Mouse (Mus musculus): ENCODE measurements around the gene Sgip1. TPM values are rescaled to one million over a fixed set of nuclear protein-coding genes. Genes with fewer than 3 reads are reported as not detected.

Sgip1 gene
- polyA plus RNA-seq, 1 experiment from 2014 or later, result 68.6 TPM

DNA sequence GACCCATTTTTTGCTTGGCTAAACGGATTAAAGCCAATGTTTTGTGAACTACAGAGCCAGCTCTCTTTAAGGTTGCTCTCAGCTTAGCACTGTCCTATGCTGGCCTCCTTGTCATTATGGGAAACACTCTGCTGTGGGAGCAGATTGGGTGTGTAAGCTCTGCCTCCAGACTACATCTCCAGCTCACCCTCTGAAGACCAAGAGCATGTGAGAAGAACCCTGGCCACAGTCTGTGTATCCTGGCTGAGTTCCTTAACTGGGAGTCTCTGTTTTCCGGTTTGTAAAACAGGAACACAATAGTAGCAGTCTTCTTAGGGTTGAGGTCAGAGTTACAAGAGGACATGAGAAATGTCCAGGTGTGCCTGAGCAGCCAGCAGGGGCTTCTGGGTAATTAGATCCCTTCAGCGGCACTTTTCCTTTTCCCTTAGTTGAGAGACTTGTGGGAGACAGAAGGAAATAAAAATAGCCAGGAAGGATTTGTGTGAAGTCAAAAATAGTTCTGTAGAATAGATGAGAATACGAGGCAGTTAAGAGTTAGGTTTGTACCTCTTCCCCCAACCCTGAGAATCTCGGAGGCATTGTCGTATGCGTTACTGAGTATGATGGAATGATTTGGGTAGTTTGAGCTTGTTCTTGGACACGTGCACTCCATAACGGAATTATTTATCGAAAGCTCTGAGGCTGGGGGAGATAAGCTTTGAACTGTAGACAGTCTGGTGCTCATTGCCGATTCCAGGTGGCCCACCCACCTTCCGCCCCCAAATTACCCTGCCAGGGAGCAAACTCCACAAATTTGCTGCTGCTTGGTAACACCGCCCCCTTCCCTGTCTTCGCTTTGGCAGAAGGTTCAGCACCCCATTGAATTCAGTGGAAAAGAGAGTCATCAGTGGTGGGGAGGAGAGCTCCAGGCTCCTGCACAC is 146.9 kb downstream of the Sgip1 start:
- WGBS, result 88% methylated on average over 14 of the region's 14 CpGs
- no peak overlapping the region for H3K9ac ChIP-seq
- H3K4me1 ChIP-seq (replicated peaks), result no peaks in the 10 kb centered on the region
- no peak overlapping the region for H3K4me3 ChIP-seq
- peaks cover 19% of the 10 kb centered on the region for H3K36me3 ChIP-seq
- no peaks in the 10 kb centered on the region for H3K9me3 ChIP-seq
- H3K27ac ChIP-seq, result no peak overlapping the region
- no peak for ATAC-seq (ENCODE audit: low FRiP score)
- H3K4me2 ChIP-seq, result no peak overlapping the region
- H3K27me3 ChIP-seq, result no peaks in the 10 kb centered on the region

DNA sequence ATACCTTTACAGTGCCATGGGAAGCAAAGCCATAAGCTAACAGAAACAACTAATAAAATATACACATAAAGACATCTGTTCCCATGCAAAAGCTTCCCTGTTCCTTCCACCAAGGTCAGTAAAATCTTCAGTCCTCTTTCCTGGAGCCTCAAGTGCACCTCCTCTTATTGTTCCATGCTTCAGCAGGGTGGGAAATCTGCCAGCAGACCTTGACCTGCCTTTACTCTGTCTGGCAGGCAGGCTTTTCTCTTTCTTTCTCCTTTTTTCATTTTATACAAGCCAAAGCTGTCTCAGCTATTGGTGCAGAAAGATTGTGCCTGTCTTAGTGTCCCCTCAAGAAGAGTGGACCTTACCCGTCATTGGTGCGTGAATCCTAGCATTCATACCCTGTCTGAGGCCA is 154.8 kb downstream of the Sgip1 start:
- Histone ChIP-seq H3K9ac (no peak overlapping the region), H3K4me3 (no peak overlapping the region), H3K9me3 (peaks cover 6% of the 10 kb centered on the region; the same call in 1 of the 2 replicates), H3K4me2 (no peak overlapping the region), H3K27me3 (no peaks in the 10 kb centered on the region), H3K4me1 (replicated peaks) (no peaks in the 10 kb centered on the region), H3K27ac (no peak overlapping the region), H3K36me3 (peaks cover 47% of the 10 kb centered on the region)
- ATAC-seq (ENCODE audit: low FRiP score), result no peak
- WGBS, result 98% methylated on average over 2 of the region's 2 CpGs

DNA sequence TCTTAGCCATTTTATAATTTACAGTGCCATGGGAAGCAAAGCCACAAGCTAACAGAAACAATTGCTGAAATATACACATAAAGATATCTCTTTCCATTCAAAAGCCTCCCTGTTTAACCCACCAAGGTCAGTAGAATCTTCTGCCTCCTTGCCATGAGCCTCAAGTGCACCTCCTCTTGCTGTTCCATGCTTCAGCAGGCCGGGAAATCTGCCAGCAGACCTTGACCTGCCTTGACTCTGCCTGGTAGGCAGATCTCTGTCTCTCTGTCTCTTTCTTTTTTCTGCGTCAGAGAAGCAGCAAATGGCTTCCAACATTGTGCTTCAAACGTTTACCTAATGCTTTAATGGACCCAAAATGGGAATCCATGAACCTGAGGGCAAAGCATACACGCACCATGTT is 157.9 kb downstream of the Sgip1 start:
- peaks cover 43% of the 10 kb centered on the region for H3K36me3 ChIP-seq
- H3K4me2 ChIP-seq, result no peak overlapping the region
- ATAC-seq (ENCODE audit: low FRiP score), result no peak
- peaks cover 6% of the 10 kb centered on the region; the same call in 1 of the 2 replicates for H3K9me3 ChIP-seq
- no peak overlapping the region for H3K9ac ChIP-seq
- H3K27ac ChIP-seq, result no peak overlapping the region
- H3K4me1 ChIP-seq (replicated peaks), result no peaks in the 10 kb centered on the region
- H3K27me3 ChIP-seq, result no peaks in the 10 kb centered on the region
- H3K4me3 ChIP-seq, result no peak overlapping the region
- 79% methylated on average over 4 of the region's 4 CpGs for WGBS

DNA sequence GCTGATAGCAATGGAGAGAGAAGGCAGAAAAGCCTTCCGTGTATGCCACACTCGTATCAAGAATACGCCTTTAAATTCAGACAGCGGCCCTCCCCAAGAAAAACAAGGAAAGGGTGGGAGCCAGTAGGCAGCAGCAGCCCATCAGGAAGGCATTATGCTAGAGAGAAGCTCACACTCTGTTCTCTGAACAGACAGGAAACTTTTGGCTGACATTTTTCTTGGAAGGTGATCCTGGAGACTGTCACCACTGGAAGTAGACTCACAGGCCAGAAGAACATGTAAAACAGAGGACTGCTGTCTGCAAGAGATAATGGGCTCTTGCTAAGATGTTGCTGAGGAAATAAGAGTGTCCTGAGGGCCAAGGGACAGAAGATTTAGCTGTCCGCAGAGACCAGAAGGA is 158.6 kb downstream of the Sgip1 start:
- Histone ChIP-seq H3K27me3 (no peaks in the 10 kb centered on the region), H3K4me3 (no peak overlapping the region), H3K36me3 (peaks cover 38% of the 10 kb centered on the region), H3K4me2 (no peak overlapping the region), H3K27ac (no peak overlapping the region), H3K4me1 (replicated peaks) (no peaks in the 10 kb centered on the region), H3K9me3 (peaks cover 6% of the 10 kb centered on the region; the same call in 1 of the 2 replicates), H3K9ac (no peak overlapping the region)
- no peak for ATAC-seq (ENCODE audit: low FRiP score)
- WGBS, result 92% methylated on average over 5 of the region's 5 CpGs

DNA sequence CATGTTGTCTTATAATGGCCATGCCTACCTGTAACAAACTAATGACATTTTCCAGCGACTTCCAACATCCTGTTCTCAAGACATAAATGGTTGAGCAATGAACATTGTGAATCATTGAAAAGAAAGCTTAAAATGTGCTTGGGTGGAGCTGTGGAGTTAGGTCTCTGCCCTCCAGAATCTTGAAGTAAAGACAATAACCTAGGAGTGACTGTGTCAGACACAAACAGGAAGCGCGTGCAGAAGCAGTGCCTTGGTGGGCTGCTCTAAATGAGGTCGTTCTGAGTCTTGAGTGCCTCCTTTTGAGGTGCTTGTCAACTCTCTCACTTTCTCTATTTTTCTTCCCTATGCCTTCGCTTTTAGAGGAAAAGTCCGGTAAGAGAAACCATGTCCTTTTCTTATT is 159.1 kb downstream of the Sgip1 start:
- H3K9me3 ChIP-seq, result peaks cover 6% of the 10 kb centered on the region; the same call in 1 of the 2 replicates
- no peak overlapping the region for H3K9ac ChIP-seq
- H3K36me3 ChIP-seq, result peaks cover 33% of the 10 kb centered on the region
- H3K27ac ChIP-seq, result no peak overlapping the region
- H3K4me1 ChIP-seq (replicated peaks), result no peaks in the 10 kb centered on the region
- no peak overlapping the region for H3K4me2 ChIP-seq
- ATAC-seq (ENCODE audit: low FRiP score), result no peak
- no peak overlapping the region for H3K4me3 ChIP-seq
- WGBS, result 91% methylated on average over 6 of the region's 6 CpGs
- no peaks in the 10 kb centered on the region for H3K27me3 ChIP-seq

DNA sequence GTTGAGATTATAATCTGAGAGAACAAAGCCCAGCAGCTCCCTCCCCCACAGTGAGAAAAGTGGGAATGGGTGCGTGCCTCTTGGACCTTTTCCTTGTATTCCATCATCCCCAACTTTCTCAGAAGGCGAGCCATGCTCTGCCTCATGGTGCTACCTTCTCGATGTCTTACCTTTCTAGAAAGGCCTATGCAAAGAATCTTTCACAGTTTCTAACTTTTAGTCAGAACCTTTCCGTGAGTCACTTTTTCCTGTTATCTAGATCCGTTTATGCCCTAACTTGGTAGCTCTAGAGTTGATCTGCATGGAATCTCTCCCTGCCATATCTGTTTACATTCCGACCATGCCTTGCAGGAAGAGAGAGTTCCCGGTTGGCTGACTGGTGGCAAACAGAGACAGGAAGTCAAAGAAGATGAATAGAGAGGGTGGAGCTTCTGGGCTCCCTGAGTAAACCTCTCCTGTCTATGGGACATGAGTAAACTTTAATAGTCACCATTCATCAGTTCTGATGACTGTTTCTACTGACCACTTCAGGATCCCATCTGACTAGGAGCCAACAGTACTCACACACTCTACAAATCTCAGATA is 166.8 kb downstream of the Sgip1 start:
- Histone ChIP-seq H3K27me3 (no peaks in the 10 kb centered on the region), H3K9me3 (no peaks in the 10 kb centered on the region), H3K27ac (no peak overlapping the region), H3K4me1 (replicated peaks) (no peaks in the 10 kb centered on the region), H3K4me3 (no peak overlapping the region), H3K9ac (no peak overlapping the region), H3K36me3 (peaks cover 14% of the 10 kb centered on the region), H3K4me2 (no peak overlapping the region)
- ATAC-seq (ENCODE audit: low FRiP score), result no peak
- 82% methylated on average over 7 of the region's 7 CpGs for WGBS

DNA sequence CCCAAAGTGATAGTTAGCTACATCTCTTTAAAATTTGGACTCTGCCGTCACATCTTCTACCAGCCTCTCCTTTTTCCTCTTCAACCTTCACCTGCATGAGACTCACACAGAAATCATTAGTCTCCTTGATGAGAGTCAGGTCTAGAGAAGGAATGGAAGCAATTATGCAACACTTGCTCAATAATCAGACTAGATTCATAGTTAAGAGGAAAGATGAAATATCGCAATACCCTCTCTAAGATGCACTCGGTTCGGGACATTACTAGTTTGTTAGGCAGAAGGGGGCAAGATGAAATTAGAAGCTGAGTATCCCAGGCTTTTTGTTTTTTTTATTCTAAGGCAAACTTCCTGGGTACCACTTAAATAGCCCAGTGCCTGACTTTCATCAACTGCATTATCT is 169.1 kb downstream of the Sgip1 start:
- H3K27me3 ChIP-seq, result no peaks in the 10 kb centered on the region
- no peak overlapping the region for H3K9ac ChIP-seq
- H3K9me3 ChIP-seq, result no peaks in the 10 kb centered on the region
- no peak overlapping the region for H3K4me2 ChIP-seq
- H3K27ac ChIP-seq, result no peak overlapping the region
- H3K36me3 ChIP-seq, result peaks cover 22% of the 10 kb centered on the region
- no peaks in the 10 kb centered on the region for H3K4me1 ChIP-seq (replicated peaks)
- H3K4me3 ChIP-seq, result no peak overlapping the region
- 97% methylated on average over 4 of the region's 4 CpGs for WGBS
- ATAC-seq (ENCODE audit: low FRiP score), result no peak

DNA sequence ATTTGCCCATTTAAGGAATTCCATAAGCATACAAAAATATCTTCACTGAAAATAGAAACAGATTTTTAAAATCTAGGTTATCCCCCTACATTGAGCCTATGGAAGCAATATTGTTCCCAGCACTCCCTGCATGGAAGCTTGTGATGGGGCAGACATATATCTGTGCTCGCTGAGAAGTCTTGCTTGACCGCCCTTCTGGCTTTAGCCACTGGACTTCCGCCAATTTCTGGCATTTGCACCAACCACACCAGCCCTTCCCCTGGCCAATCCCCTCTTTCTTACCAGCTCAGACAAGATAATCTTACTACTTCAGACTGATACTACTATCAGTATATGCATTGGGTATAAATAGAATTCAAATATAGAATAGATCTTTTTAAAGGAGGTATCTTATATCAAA is 172.1 kb downstream of the Sgip1 start:
- WGBS, result 88% methylated on average over 3 of the region's 3 CpGs
- H3K36me3 ChIP-seq, result peaks cover 35% of the 10 kb centered on the region
- H3K4me1 ChIP-seq (replicated peaks), result no peaks in the 10 kb centered on the region

DNA sequence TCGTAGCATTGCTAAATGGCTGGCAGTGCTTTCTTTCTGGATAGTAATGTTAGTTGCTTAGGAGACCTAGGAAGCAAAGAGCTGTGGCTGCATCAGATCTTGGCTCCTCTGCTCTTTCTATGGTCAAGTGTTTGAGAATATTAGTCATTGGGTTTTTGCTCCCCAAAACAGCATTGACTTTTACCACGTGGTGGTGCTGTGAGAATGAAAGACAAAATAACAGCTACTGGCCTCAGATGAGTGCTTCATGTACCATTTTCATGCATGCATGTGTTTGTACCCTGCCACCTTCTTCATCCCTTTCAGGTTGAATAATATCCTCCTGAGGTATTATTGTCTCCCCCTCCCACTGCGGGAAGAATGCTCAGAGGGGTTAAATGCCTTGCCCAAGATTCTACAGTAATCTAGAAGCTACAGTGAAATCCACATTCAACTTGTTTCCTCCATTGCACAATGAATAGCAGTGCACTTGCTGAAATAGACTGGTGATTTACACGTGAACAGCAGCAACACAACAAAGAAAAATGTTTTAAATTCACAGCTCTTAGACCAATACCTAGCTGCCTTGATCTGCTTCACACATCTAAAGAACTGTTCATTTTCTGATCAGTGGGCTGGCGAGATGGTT is 172.7 kb downstream of the Sgip1 start:
- no peak for ATAC-seq (ENCODE audit: low FRiP score)
- Histone ChIP-seq H3K9ac (no peak overlapping the region), H3K27me3 (no peaks in the 10 kb centered on the region), H3K4me1 (replicated peaks) (no peaks in the 10 kb centered on the region), H3K4me3 (no peak overlapping the region), H3K36me3 (peaks cover 38% of the 10 kb centered on the region), H3K9me3 (no peaks in the 10 kb centered on the region), H3K4me2 (no peak overlapping the region), H3K27ac (no peak overlapping the region)
- 72% methylated on average over 5 of the region's 5 CpGs for WGBS

More for the DNA sequence above, 172.1 kb downstream of the Sgip1 start:
- H3K9me3 ChIP-seq, result no peaks in the 10 kb centered on the region
- no peaks in the 10 kb centered on the region for H3K27me3 ChIP-seq
- no peak for ATAC-seq (ENCODE audit: low FRiP score)
- no peak overlapping the region for H3K27ac ChIP-seq
- no peak overlapping the region for H3K4me3 ChIP-seq
- H3K9ac ChIP-seq, result no peak overlapping the region
- H3K4me2 ChIP-seq, result no peak overlapping the region

DNA sequence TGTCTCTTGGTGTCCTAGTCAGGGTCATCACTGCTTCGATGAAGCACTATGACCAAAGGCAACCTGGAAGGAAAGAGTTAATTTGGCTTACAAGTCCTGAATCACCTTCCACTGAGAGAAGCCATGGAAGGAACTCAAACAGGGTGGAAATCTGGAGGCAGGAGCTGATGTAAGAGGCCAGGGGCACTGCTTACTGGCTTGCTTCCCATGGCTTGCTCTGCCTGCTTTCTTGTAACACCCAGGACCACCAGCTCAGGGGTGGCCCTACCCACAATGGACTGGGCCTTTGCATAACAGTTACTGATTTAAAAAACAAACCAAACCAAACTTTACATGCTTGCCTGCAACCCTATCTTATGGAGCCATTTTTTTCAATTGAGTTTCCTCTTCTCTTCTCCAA is 177.1 kb downstream of the Sgip1 start:
- 90% methylated on average over 1 of the region's 1 CpGs for WGBS
- H3K9me3 ChIP-seq, result no peaks in the 10 kb centered on the region
- no peaks in the 10 kb centered on the region for H3K4me1 ChIP-seq (replicated peaks)
- no peak overlapping the region for H3K9ac ChIP-seq
- H3K36me3 ChIP-seq, result peaks cover 49% of the 10 kb centered on the region
- H3K27me3 ChIP-seq, result no peaks in the 10 kb centered on the region
- no peak overlapping the region for H3K27ac ChIP-seq
- H3K4me3 ChIP-seq, result no peak overlapping the region
- no peak overlapping the region for H3K4me2 ChIP-seq
- ATAC-seq (ENCODE audit: low FRiP score), result no peak

DNA sequence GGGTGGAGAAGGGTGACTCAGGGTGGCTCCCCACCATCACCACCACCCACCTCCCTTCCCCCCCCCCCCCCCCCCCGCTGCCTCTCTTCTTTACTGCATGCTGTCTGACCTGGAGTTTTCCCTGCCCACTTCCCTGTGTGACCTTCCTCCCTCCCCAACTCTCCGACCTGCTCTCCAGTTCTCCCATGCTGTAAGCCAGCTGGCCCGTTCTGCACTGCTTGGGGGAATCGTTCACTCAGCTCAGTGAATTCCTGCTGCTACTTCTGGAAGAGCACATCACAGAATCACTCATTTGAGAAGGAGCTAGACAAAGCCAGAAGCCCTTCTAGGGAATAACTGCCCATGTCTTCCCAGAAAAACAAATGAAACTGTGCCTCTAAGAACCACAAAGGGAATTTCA is 188.4 kb downstream of the Sgip1 start:
- no peaks in the 10 kb centered on the region for H3K9me3 ChIP-seq
- no peak overlapping the region for H3K4me2 ChIP-seq
- no peak overlapping the region for H3K27ac ChIP-seq
- H3K4me3 ChIP-seq, result no peak overlapping the region
- ATAC-seq (ENCODE audit: low FRiP score), result no peak
- WGBS, result 34% methylated on average over 3 of the region's 4 CpGs
- no peaks in the 10 kb centered on the region for H3K27me3 ChIP-seq
- no peak overlapping the region for H3K9ac ChIP-seq
- H3K4me1 ChIP-seq (replicated peaks), result no peaks in the 10 kb centered on the region
- H3K36me3 ChIP-seq, result peaks cover 28% of the 10 kb centered on the region

DNA sequence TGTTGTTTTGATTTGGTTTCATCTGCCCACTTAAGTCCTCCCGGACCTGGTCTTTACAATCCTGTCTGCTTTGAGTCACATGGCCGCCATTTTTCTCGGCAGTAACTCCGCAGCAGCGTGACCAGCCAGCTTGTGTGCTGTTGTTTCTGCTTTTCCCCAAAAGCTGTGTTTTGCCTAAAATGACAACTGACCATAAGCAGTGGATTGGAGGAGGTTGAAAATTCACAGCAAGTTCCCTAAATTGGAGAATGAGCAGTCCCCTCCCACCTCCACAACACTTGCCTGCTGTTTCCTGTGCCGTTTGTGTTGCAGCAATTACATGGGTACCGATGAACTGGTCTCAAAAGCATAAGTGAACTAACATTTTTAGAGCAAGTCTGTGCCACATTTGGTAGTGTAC is 189.6 kb downstream of the Sgip1 start:
- Histone ChIP-seq H3K9me3 (no peaks in the 10 kb centered on the region), H3K4me2 (no peak overlapping the region), H3K27me3 (no peaks in the 10 kb centered on the region), H3K27ac (no peak overlapping the region), H3K36me3 (peaks cover 35% of the 10 kb centered on the region), H3K4me3 (no peak overlapping the region), H3K4me1 (replicated peaks) (no peaks in the 10 kb centered on the region), H3K9ac (no peak overlapping the region)
- WGBS, result 82% methylated on average over 7 of the region's 7 CpGs
- ATAC-seq (ENCODE audit: low FRiP score), result no peak
